Mouse (Mus musculus): ENCODE results near the gene Gm13030. TPM values are rescaled to one million over a fixed set of nuclear protein-coding genes. Genes with fewer than 3 reads are reported as not detected.
"Not testable (repeated sequence)": the region's sequence is repeated elsewhere in the genome, so short reads cannot be mapped to it uniquely, and the experiment has no call there.

Gene Gm13030
- not detected for total RNA-seq (2021)
- long read RNA-seq, experiment 1: 0 reads
- long read RNA-seq, experiment 2: 0 reads

- DNase-seq (ENCODE audit: low spot score in 2 of 2): no peak
Measured at GRCm38 (mm10) chr4:138873864-138874263, at the start of gene Gm13030. Gm13030 (minus strand) TSS chr4:138873964.

GRCm38 (mm10) chr4:138922131-138922459, 48.3 kb upstream of the Gm13030 start:
- DNase-seq (ENCODE audit: low spot score in 2 of 2): peak; percentile 95

GRCm38 (mm10) chr4:138921254-138922130, 47.7 kb upstream of the Gm13030 start:
- no peak for DNase-seq (ENCODE audit: low spot score in 2 of 2)

- DNase-seq (ENCODE audit: low spot score in 2 of 2): no peak
Measured at GRCm38 (mm10) chr4:138917282-138917681, 43.5 kb upstream of the Gm13030 start.

GRCm38 (mm10) chr4:138913797-138914196, 40.0 kb upstream of the Gm13030 start, which contains the start of gene Otud3:
Otud3 (minus strand) TSS chr4:138913945.
- DNase-seq (ENCODE audit: low spot score in 2 of 2): peak; percentile 90 to 93

- peak; percentile 41 to 48 for DNase-seq (ENCODE audit: low spot score in 2 of 2)
Measured at GRCm38 (mm10) chr4:138913141-138913787, 39.5 kb upstream of the Gm13030 start.

GRCm38 (mm10) chr4:138905624-138906337, 32.0 kb upstream of the Gm13030 start:
- no peak for DNase-seq (ENCODE audit: low spot score in 2 of 2)

- DNase-seq (ENCODE audit: low spot score in 2 of 2): no peak
Measured at GRCm38 (mm10) chr4:138899361-138899760, 25.6 kb upstream of the Gm13030 start.

- DNase-seq (ENCODE audit: low spot score in 2 of 2): not testable (repeated sequence)
Measured at GRCm38 (mm10) chr4:138893789-138894188, 20.0 kb upstream of the Gm13030 start.

GRCm38 (mm10) chr4:138892655-138893054, 18.9 kb upstream of the Gm13030 start:
- DNase-seq (ENCODE audit: low spot score in 2 of 2): no peak

GRCm38 (mm10) chr4:138889635-138890034, 15.9 kb upstream of the Gm13030 start:
- no peak for DNase-seq (ENCODE audit: low spot score in 2 of 2)

GRCm38 (mm10) chr4:138889165-138889564, 15.4 kb upstream of the Gm13030 start:
- no peak for DNase-seq (ENCODE audit: low spot score in 2 of 2)

GRCm38 (mm10) chr4:138884261-138884660, 10.5 kb upstream of the Gm13030 start:
- peak; percentile 73 to 86 for DNase-seq (ENCODE audit: low spot score in 2 of 2)

GRCm38 (mm10) chr4:138882179-138882578, 8.4 kb upstream of the Gm13030 start:
- DNase-seq (ENCODE audit: low spot score in 2 of 2): no peak

GRCm38 (mm10) chr4:138880811-138881584, 7.2 kb upstream of the Gm13030 start:
- no peak for DNase-seq (ENCODE audit: low spot score in 2 of 2)

GRCm38 (mm10) chr4:138879808-138880207, 6.0 kb upstream of the Gm13030 start:
- DNase-seq (ENCODE audit: low spot score in 2 of 2): no peak

GRCm38 (mm10) chr4:138878783-138879182, 5.0 kb upstream of the Gm13030 start:
- no peak for DNase-seq (ENCODE audit: low spot score in 2 of 2)

GRCm38 (mm10) chr4:138877731-138878130, 4.0 kb upstream of the Gm13030 start, which contains the start of gene Pla2g2e:
Pla2g2e (plus strand) TSS chr4:138877942.
- DNase-seq (ENCODE audit: low spot score in 2 of 2): no peak

GRCm38 (mm10) chr4:138875986-138876385, 2.2 kb upstream of the Gm13030 start:
- DNase-seq (ENCODE audit: low spot score in 2 of 2): no peak

- not testable (repeated sequence) for DNase-seq (ENCODE audit: low spot score in 2 of 2)
Measured at GRCm38 (mm10) chr4:138875275-138875674, 1.5 kb upstream of the Gm13030 start.

- no peak for DNase-seq (ENCODE audit: low spot score in 2 of 2)
Measured at GRCm38 (mm10) chr4:138868666-138869065, 5.1 kb downstream of the Gm13030 start.
